Mouse (Mus musculus): ENCODE data around the gene Prr23a2. TPM values are rescaled to one million over a fixed set of nuclear protein-coding genes. Genes with fewer than 3 reads are reported as not detected.
A peak's percentile ranks its signal among the peaks of the same experiment; 100 is the strongest.
"Not testable (repeated sequence)": the region's sequence is repeated elsewhere in the genome, so short reads cannot be mapped to it uniquely, and the experiment has no call there.

Gene Prr23a2
- not detected in 2 replicates for polyA plus RNA-seq (2016; fragmentation: Nextera tagmentation; extraction: Ambion mirVana)

- no peaks in the 10 kb centered on the region for H3K4me1 ChIP-seq
- no peak within 1 kb of the TSS for H3K9ac ChIP-seq
- H3K27me3 ChIP-seq (replicated peaks), result no peaks in the 10 kb centered on the region
- no peak for ATAC-seq (ENCODE audit: low FRiP score, low read depth)
- H3K9me3 ChIP-seq, result 0 out of 2 replicates have a peak, but pooled peaks cover 3% of the 10 kb centered on the region
- H3K4me2 ChIP-seq (replicated peaks), result no peak within 1 kb of the TSS
- H3K36me3 ChIP-seq, result no peaks in the 10 kb centered on the region
- H3K4me3 ChIP-seq, result no peak within 1 kb of the TSS
- H3K27ac ChIP-seq, result no peak within 1 kb of the TSS
- WGBS, result 72% methylated on average over 18 of the region's 18 CpGs
These were observed at the start of gene Prr23a2 for GRCm38 (mm10) chr9:98856210-98856609. Gene Prr23a2 (plus strand): TSS chr9:98856494.

GRCm38 (mm10) chr9:98807631-98808030 lies 48.7 kb upstream of the Prr23a2 start:
- no peaks in the 10 kb centered on the region for H3K9me3 ChIP-seq
- H3K9ac ChIP-seq, result no peak overlapping the region
- no peaks in the 10 kb centered on the region for H3K27me3 ChIP-seq (replicated peaks)
- no peak for ATAC-seq (ENCODE audit: low FRiP score, low read depth)
- H3K4me1 ChIP-seq, result no peaks in the 10 kb centered on the region
- no peaks in the 10 kb centered on the region for H3K36me3 ChIP-seq
- no peak overlapping the region for H3K27ac ChIP-seq
- H3K4me2 ChIP-seq (replicated peaks), result no peak overlapping the region
- 87% methylated on average over 8 of the region's 8 CpGs for WGBS
- no peak overlapping the region for H3K4me3 ChIP-seq

GRCm38 (mm10) chr9:98809526-98809925 lies 46.8 kb upstream of the Prr23a2 start:
- 58% methylated on average over 2 of the region's 2 CpGs for WGBS
- not testable (repeated sequence) for ATAC-seq (ENCODE audit: low FRiP score, low read depth); H3K4me2 ChIP-seq (replicated peaks); H3K9me3 ChIP-seq; H3K4me3 ChIP-seq; H3K27ac ChIP-seq; H3K4me1 ChIP-seq; H3K36me3 ChIP-seq; H3K27me3 ChIP-seq (replicated peaks); H3K9ac ChIP-seq

- no peak overlapping the region for H3K4me2 ChIP-seq (replicated peaks)
- no peaks in the 10 kb centered on the region for H3K27me3 ChIP-seq (replicated peaks)
- no peaks in the 10 kb centered on the region for H3K36me3 ChIP-seq
- no peak overlapping the region for H3K9ac ChIP-seq
- H3K4me1 ChIP-seq, result no peaks in the 10 kb centered on the region
- 77% methylated on average over 3 of the region's 3 CpGs for WGBS
- ATAC-seq (ENCODE audit: low FRiP score, low read depth), result no peak
- no peak overlapping the region for H3K4me3 ChIP-seq
- no peak overlapping the region for H3K27ac ChIP-seq
- H3K9me3 ChIP-seq, result no peaks in the 10 kb centered on the region
These were observed 40.2 kb upstream of the Prr23a2 start for GRCm38 (mm10) chr9:98816066-98816465.

GRCm38 (mm10) chr9:98817592-98817991 lies 38.7 kb upstream of the Prr23a2 start:
- WGBS, result 84% methylated on average over 7 of the region's 7 CpGs
- no peak for ATAC-seq (ENCODE audit: low FRiP score, low read depth)
- no peak overlapping the region for H3K4me3 ChIP-seq
- H3K4me1 ChIP-seq, result no peaks in the 10 kb centered on the region
- no peaks in the 10 kb centered on the region for H3K9me3 ChIP-seq
- no peak overlapping the region for H3K9ac ChIP-seq
- no peaks in the 10 kb centered on the region for H3K27me3 ChIP-seq (replicated peaks)
- H3K4me2 ChIP-seq (replicated peaks), result no peak overlapping the region
- no peaks in the 10 kb centered on the region for H3K36me3 ChIP-seq
- no peak overlapping the region for H3K27ac ChIP-seq

GRCm38 (mm10) chr9:98818971-98819370 lies 37.3 kb upstream of the Prr23a2 start:
- Histone ChIP-seq H3K36me3 (no peaks in the 10 kb centered on the region), H3K27me3 (replicated peaks) (no peaks in the 10 kb centered on the region), H3K4me3 (no peak overlapping the region), H3K27ac (no peak overlapping the region), H3K4me1 (no peaks in the 10 kb centered on the region), H3K4me2 (replicated peaks) (no peak overlapping the region), H3K9me3 (no peaks in the 10 kb centered on the region), H3K9ac (no peak overlapping the region)
- 86% methylated on average over 5 of the region's 5 CpGs for WGBS
- no peak for ATAC-seq (ENCODE audit: low FRiP score, low read depth)

GRCm38 (mm10) chr9:98819481-98819880 lies 36.8 kb upstream of the Prr23a2 start:
- no peaks in the 10 kb centered on the region for H3K4me1 ChIP-seq
- no peak overlapping the region for H3K4me3 ChIP-seq
- 89% methylated on average over 2 of the region's 2 CpGs for WGBS
- H3K27me3 ChIP-seq (replicated peaks), result no peaks in the 10 kb centered on the region
- H3K27ac ChIP-seq, result no peak overlapping the region
- no peaks in the 10 kb centered on the region for H3K36me3 ChIP-seq
- no peak overlapping the region for H3K4me2 ChIP-seq (replicated peaks)
- no peak overlapping the region for H3K9ac ChIP-seq
- no peak for ATAC-seq (ENCODE audit: low FRiP score, low read depth)
- H3K9me3 ChIP-seq, result no peaks in the 10 kb centered on the region

GRCm38 (mm10) chr9:98820461-98820860 lies 35.8 kb upstream of the Prr23a2 start:
- no peak overlapping the region for H3K4me2 ChIP-seq (replicated peaks)
- H3K9ac ChIP-seq, result no peak overlapping the region
- H3K4me3 ChIP-seq, result no peak overlapping the region
- H3K27ac ChIP-seq, result no peak overlapping the region
- no peak for ATAC-seq (ENCODE audit: low FRiP score, low read depth)
- H3K36me3 ChIP-seq, result no peaks in the 10 kb centered on the region
- H3K4me1 ChIP-seq, result no peaks in the 10 kb centered on the region
- WGBS, result 91% methylated on average over 4 of the region's 4 CpGs
- no peaks in the 10 kb centered on the region for H3K27me3 ChIP-seq (replicated peaks)
- H3K9me3 ChIP-seq, result no peaks in the 10 kb centered on the region

GRCm38 (mm10) chr9:98821067-98821466 lies 35.2 kb upstream of the Prr23a2 start:
- no peak overlapping the region for H3K4me3 ChIP-seq
- ATAC-seq (ENCODE audit: low FRiP score, low read depth), result no peak
- no peak overlapping the region for H3K27ac ChIP-seq
- H3K27me3 ChIP-seq (replicated peaks), result no peaks in the 10 kb centered on the region
- H3K9ac ChIP-seq, result no peak overlapping the region
- H3K4me1 ChIP-seq, result no peaks in the 10 kb centered on the region
- H3K4me2 ChIP-seq (replicated peaks), result no peak overlapping the region
- H3K9me3 ChIP-seq, result no peaks in the 10 kb centered on the region
- H3K36me3 ChIP-seq, result no peaks in the 10 kb centered on the region

- Histone ChIP-seq H3K27ac (no peak overlapping the region), H3K4me3 (no peak overlapping the region), H3K4me1 (no peaks in the 10 kb centered on the region), H3K9ac (no peak overlapping the region), H3K4me2 (replicated peaks) (no peak overlapping the region), H3K27me3 (replicated peaks) (no peaks in the 10 kb centered on the region), H3K36me3 (no peaks in the 10 kb centered on the region), H3K9me3 (no peaks in the 10 kb centered on the region)
- no peak for ATAC-seq (ENCODE audit: low FRiP score, low read depth)
- WGBS, result 91% methylated on average over 7 of the region's 7 CpGs
These were observed 32.5 kb upstream of the Prr23a2 start for GRCm38 (mm10) chr9:98823805-98824204.

GRCm38 (mm10) chr9:98829508-98829907 lies 26.8 kb upstream of the Prr23a2 start:
- WGBS, result 70% methylated on average over 5 of the region's 5 CpGs
- Histone ChIP-seq H3K27ac (no peak overlapping the region), H3K4me1 (no peaks in the 10 kb centered on the region), H3K9me3 (no peaks in the 10 kb centered on the region), H3K4me2 (replicated peaks) (no peak overlapping the region), H3K27me3 (replicated peaks) (no peaks in the 10 kb centered on the region), H3K36me3 (no peaks in the 10 kb centered on the region), H3K4me3 (no peak overlapping the region), H3K9ac (no peak overlapping the region)
- ATAC-seq (ENCODE audit: low FRiP score, low read depth), result no peak

- Histone ChIP-seq H3K4me2 (replicated peaks) (no peak overlapping the region), H3K9me3 (no peaks in the 10 kb centered on the region), H3K4me1 (no peaks in the 10 kb centered on the region), H3K36me3 (no peaks in the 10 kb centered on the region), H3K27me3 (replicated peaks) (no peaks in the 10 kb centered on the region), H3K9ac (no peak overlapping the region), H3K4me3 (no peak overlapping the region), H3K27ac (no peak overlapping the region)
- WGBS, result 86% methylated on average over 7 of the region's 7 CpGs
- ATAC-seq (ENCODE audit: low FRiP score, low read depth), result no peak
These were observed 18.7 kb upstream of the Prr23a2 start for GRCm38 (mm10) chr9:98837537-98838074.

GRCm38 (mm10) chr9:98842117-98842516 lies 14.2 kb upstream of the Prr23a2 start, which contains the start of gene Prr23a1:
Gene Prr23a1 (plus strand): TSS chr9:98842503.
- no peaks in the 10 kb centered on the region for H3K36me3 ChIP-seq
- H3K27ac ChIP-seq, result no peak within 1 kb of the TSS
- peak within 1 kb of the TSS; percentile 41 for H3K4me2 ChIP-seq (replicated peaks)
- no peaks in the 10 kb centered on the region for H3K27me3 ChIP-seq (replicated peaks)
- no peaks in the 10 kb centered on the region for H3K4me1 ChIP-seq
- ATAC-seq (ENCODE audit: low FRiP score, low read depth), result no peak
- peak within 1 kb of the TSS; percentile 1; the same call in 1 of the 2 replicates for H3K4me3 ChIP-seq
- no peak within 1 kb of the TSS for H3K9ac ChIP-seq
- 61% methylated on average over 22 of the region's 22 CpGs for WGBS
- H3K9me3 ChIP-seq, result no peaks in the 10 kb centered on the region

Data from neural tube, embryonic 12.5 days (tissue).